Mouse (Mus musculus) spleen, postnatal 14 days (tissue): ENCODE measurements around the gene Olfr1009.
"Not testable (repeated sequence)": the region's sequence is repeated elsewhere in the genome, so short reads cannot be mapped to it uniquely, and the experiment has no call there.

ENCODE experiments used
- DNase-seq, 2 experiments: peaks; one replicate each; pipeline ENCODE4 v3.0.0; 2021 to 2022; ENCODE audit warnings: low spot score in 2 of 2

Olfr1009 gene

GRCm38 (mm10) chr2:85715119-85715518 lies at the start of gene Olfr1009:
Gene Olfr1009, plus strand, starts transcription at chr2:85715419.
- no peak for DNase-seq

GRCm38 (mm10) chr2:85678667-85679066 lies 36.6 kb upstream of the Olfr1009 start, which contains the start of gene Olfr1006:
Gene Olfr1006, minus strand, starts transcription at chr2:85678767.
- DNase-seq, result no peak

DNA sequence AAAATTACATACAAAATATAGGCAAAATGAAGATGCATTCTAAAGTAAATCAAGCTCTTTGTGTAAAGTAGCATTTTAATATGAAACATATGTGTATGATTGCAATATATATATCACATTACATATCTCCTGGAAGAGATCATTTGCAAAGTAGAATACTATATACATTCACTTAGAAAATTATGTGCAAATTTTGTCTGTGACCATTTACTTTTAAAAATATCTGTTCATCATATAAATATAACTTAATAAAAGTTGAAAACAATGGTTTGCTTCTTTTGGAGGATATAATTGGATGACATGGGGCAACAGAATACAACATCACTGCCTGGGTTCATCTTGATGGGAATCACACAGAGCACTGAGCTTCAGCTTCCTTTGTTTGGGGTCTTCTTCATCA lies 26.1 kb upstream of the Olfr1009 start, which contains the start of gene Olfr1008:
Gene Olfr1008 (plus strand): TSS at position 301 of the 400 bp plus-strand sequence.
- DNase-seq, result no peak

DNA sequence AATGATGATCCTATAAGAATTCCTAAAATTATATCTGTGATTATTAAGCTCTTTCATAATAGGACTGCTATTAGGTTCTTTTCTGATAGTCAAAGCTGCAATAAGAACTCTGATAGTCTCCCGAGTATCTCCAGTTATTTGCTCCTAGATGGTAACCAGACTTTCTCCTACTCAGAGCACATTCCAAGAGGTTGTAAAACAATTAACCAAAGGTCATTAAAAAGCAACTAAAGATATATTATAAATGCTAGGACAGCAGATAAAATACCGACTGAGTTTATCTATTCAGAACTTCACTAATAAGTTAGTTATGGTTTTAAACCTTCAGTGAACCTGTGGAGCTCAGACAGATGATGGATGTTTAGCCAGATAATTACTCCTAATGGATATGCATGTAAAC lies 4.5 kb upstream of the Olfr1009 start:
- DNase-seq, result not testable (repeated sequence)

DNA sequence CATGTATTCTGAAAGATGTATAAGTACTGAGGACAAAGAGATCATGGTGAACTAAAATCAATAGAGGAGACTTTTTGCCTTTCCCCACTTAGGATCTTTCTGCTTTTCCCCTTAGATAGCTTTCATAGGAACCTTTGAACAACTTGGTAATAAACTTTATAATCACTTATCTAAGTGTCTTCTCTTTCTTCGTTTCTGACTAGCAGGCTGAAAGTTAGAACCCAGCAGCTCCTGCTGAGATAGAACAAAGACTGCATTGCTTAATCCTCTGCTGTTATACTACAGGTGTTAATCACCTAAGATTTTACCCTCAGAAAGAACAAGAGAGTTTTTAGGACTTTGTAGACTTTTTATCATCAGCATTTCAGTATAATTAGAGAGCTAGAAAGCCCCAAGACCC lies 4.1 kb upstream of the Olfr1009 start:
- no peak for DNase-seq

- DNase-seq, result no peak
Measured at GRCm38 (mm10) chr2:85725793-85726192, 10.6 kb downstream of the Olfr1009 start.

DNA sequence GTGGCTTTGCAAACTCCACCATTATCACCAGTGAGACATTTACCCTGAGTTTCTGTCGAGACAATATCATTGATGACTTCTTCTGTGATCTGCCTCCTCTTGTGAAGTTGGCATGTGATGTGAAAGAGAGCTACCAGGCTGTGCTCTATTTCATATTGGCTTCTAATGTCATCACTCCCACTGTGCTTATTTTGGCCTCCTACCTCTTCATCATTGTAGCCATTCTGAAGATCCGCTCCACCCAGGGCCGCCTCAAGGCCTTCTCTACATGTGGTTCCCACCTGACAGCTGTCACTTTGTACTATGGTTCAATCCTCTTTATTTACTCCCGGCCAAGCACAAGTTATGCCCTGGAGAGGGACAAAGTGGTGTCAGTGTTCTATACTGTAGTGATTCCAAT lies 38.6 kb downstream of the Olfr1009 start:
- no peak for DNase-seq

DNA sequence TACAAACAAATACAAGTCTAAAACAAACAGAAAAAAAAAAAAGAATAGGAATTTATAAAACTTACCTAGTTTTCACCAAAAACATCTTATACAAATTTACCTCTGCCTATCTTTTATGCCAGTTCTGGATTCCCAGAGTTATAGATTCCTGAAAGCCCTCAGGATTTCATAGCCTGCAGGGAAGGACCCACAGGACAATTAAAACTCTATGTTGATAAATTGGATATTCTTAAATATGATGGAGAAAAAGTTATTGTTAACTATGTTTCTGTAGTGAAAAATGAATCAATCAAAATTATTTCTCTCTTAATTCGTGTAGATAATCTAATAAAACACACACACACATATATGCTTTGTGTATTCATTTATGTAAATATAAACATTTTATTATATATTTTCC lies 47.4 kb downstream of the Olfr1009 start, which contains the start of gene Olfr1012:
Gene Olfr1012 (minus strand): TSS at position 101 of the 400 bp plus-strand sequence.
- no peak for DNase-seq

DNA sequence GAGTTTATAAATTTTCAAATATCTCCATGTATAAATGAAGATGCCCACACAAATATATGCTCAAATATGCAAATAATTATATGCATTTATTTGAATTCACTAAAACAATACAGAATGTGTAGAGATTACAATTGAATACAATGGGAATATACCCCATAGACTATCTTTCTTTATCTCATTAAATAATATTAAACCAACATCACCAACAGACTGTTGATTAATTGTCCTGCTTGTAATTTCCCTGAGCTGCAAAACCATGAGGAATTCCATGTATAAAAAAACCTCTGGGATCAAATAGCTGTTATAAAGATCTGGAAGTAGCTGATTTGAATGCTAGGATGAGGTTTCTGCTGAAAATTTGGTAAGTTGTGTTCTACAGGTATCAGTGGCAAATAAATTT lies 51.6 kb downstream of the Olfr1009 start, which contains the start of gene Olfr1013:
Gene Olfr1013 (plus strand): TSS at position 301 of the 400 bp plus-strand sequence.
- DNase-seq, result no peak

DNA sequence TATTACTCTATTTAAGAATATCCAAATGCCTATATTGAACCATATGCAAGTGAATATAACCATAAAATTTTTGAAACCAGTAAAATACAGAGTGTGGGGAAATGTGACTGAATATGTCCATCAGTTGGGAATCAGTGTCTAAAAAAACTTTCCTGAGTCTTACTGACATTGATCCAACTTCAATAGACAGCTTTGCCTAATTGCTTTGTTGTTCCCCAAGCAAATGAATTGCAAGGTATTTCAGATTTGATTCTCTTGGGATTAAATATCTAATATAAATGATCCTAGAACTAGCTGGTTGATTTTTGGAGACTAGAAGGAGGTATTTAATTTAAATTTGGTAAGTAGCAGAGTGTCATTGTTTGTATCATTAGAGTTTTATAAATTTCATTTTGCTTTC lies 57.2 kb downstream of the Olfr1009 start, which contains the start of gene Olfr1014:
Gene Olfr1014 (plus strand): TSS at position 301 of the 400 bp plus-strand sequence.
- DNase-seq, result no peak
